Comparison of ENCODE assay signal across 7 mouse cellular contexts in genomic region chr4:24897851-24898515, GRCm38 (mm10). TPM values are rescaled to one million over a fixed set of nuclear protein-coding genes. Genes with fewer than 3 reads are reported as not detected.
DNase-seq lines count a peak whose midpoint lies in the region; ATAC-seq lines count a peak whose summit lies in the region.

Gene Ndufaf4 (plus strand): TSS chr4:24898083.

- under 1% methylated on average over 58 of the region's 58 CpGs for WGBS in embryonic facial prominence, embryonic 12.5 days
- WGBS in limb, embryonic 11.5 days, result under 1% methylated on average over 58 of the region's 58 CpGs
- WGBS in midbrain, embryonic 14.5 days, result under 1% methylated on average over 58 of the region's 58 CpGs

- DNase-seq in adrenal gland, postnatal 25 days, result peak; percentile 100
- peak; percentile 99 for DNase-seq in heart, adult 11 months
- peak; percentile 99 for DNase-seq in kidney, adult 18-20 months
- peak; percentile 99 for DNase-seq in limb, embryonic 11.5 days (ENCODE audit: low spot score)
- DNase-seq in midbrain, embryonic 14.5 days, result peak; percentile 99
- DNase-seq in spleen, adult 18-20 months, result peak; percentile 92 to 99

- no peaks in the 10 kb centered on the region for H3K9me3 ChIP-seq in embryonic facial prominence, embryonic 12.5 days
- H3K9me3 ChIP-seq in limb, embryonic 11.5 days (ENCODE audit: control insufficient read depth, low read length), result no peaks in the 10 kb centered on the region
- H3K9me3 ChIP-seq in midbrain, embryonic 14.5 days (ENCODE audit: control insufficient read depth, low read length), result no peaks in the 10 kb centered on the region

- H3K36me3 ChIP-seq in embryonic facial prominence, embryonic 12.5 days, result peaks cover 20% of the 10 kb centered on the region
- no peaks in the 10 kb centered on the region; the same call in 1 of the 2 replicates for H3K36me3 ChIP-seq in limb, embryonic 11.5 days (ENCODE audit: control insufficient read depth, insufficient read depth, low read length)
- peaks cover 17% of the 10 kb centered on the region for H3K36me3 ChIP-seq in midbrain, embryonic 14.5 days (ENCODE audit: control insufficient read depth, insufficient read depth, low read length)

- H3K4me3 ChIP-seq in embryonic facial prominence, embryonic 12.5 days, result peak within 1 kb of the TSS; percentile 67
- H3K4me3 ChIP-seq in limb, embryonic 11.5 days (ENCODE audit: low read depth, low read length), result peak within 1 kb of the TSS; percentile 71
- H3K4me3 ChIP-seq in midbrain, embryonic 14.5 days (replicated peaks; ENCODE audit: low read depth, low read length), result peak within 1 kb of the TSS; percentile 82

- H3K27ac ChIP-seq in embryonic facial prominence, embryonic 12.5 days, result no peak within 1 kb of the TSS
- H3K27ac ChIP-seq in limb, embryonic 11.5 days (replicated peaks; ENCODE audit: low read depth, low read length), result no peak within 1 kb of the TSS
- peak within 1 kb of the TSS; percentile 64 for H3K27ac ChIP-seq in midbrain, embryonic 14.5 days (replicated peaks; ENCODE audit: low read depth, low read length)

- peak; percentile 96 for ATAC-seq in embryonic facial prominence, embryonic 12.5 days (ENCODE audit: insufficient number of reproducible peaks, insufficient read depth, low FRiP score, low TSS enrichment)
- ATAC-seq in limb, embryonic 11.5 days (ENCODE audit: insufficient number of reproducible peaks, low FRiP score, low TSS enrichment, low read depth), result peak; percentile 96
- ATAC-seq in midbrain, embryonic 14.5 days (ENCODE audit: low FRiP score, low TSS enrichment), result peak; percentile 98

- H3K4me1 ChIP-seq in embryonic facial prominence, embryonic 12.5 days, result peaks cover 6% of the 10 kb centered on the region; the same call in 1 of the 2 replicates
- H3K4me1 ChIP-seq in limb, embryonic 11.5 days (ENCODE audit: control insufficient read depth, insufficient read depth, low read length), result 0 out of 2 replicates have a peak, but pooled peaks cover 4% of the 10 kb centered on the region
- H3K4me1 ChIP-seq in midbrain, embryonic 14.5 days (ENCODE audit: control insufficient read depth, insufficient read depth, low read length), result peaks cover 7% of the 10 kb centered on the region

- H3K9ac ChIP-seq in embryonic facial prominence, embryonic 12.5 days, result peak within 1 kb of the TSS; percentile 61
- peak within 1 kb of the TSS; percentile 77 for H3K9ac ChIP-seq in limb, embryonic 11.5 days (ENCODE audit: low read length)
- peak within 1 kb of the TSS; percentile 83 for H3K9ac ChIP-seq in midbrain, embryonic 14.5 days (replicated peaks; ENCODE audit: low read length)

- no peaks in the 10 kb centered on the region for H3K27me3 ChIP-seq in embryonic facial prominence, embryonic 12.5 days
- no peaks in the 10 kb centered on the region for H3K27me3 ChIP-seq in limb, embryonic 11.5 days (ENCODE audit: control insufficient read depth, insufficient read depth, low read length)
- H3K27me3 ChIP-seq in midbrain, embryonic 14.5 days (ENCODE audit: control insufficient read depth, insufficient read depth, low read length), result no peaks in the 10 kb centered on the region

- peak within 1 kb of the TSS; percentile 70 for H3K4me2 ChIP-seq in embryonic facial prominence, embryonic 12.5 days (replicated peaks)
- H3K4me2 ChIP-seq in limb, embryonic 11.5 days (ENCODE audit: low read depth, severe bottlenecking), result peak within 1 kb of the TSS; percentile 56
- H3K4me2 ChIP-seq in midbrain, embryonic 14.5 days (ENCODE audit: low read length), result peak within 1 kb of the TSS; percentile 83

RNA-seq across cellular contexts. Expression of gene Ndufaf4, which starts in this region (rescaled TPM):
- 27.7 and 27.8 TPM in 2 replicates for total RNA-seq in adrenal gland, postnatal 25 days (2021)
- polyA plus RNA-seq in embryonic facial prominence, embryonic 12.5 days (2016; fragmentation: Nextera tagmentation; extraction: Ambion mirVana), result 49.3 and 54.5 TPM in 2 replicates
- polyA plus RNA-seq in limb, embryonic 11.5 days (2014; fragmentation: Nextera tagmentation; extraction: Ambion mirVana), result 57.2 and 64.8 TPM in 2 replicates
- 68.6 and 68.8 TPM in 2 replicates for polyA plus RNA-seq in midbrain, embryonic 14.5 days (2014; fragmentation: Nextera tagmentation; extraction: Ambion mirVana)
